Mouse (Mus musculus) CH12.LX (cell line): ENCODE measurements around the gene Fam241b. TPM values are rescaled to one million over a fixed set of nuclear protein-coding genes. Genes with fewer than 3 reads are reported as not detected.

ENCODE experiments used
- DNase-seq: peaks from one replicate; pipeline ENCODE4 v3.0.0-alpha.2; 2013; ENCODE audit errors: extremely low read depth
- H3K27ac ChIP-seq: 2 replicates; pipeline ENCODE4 v1.5.1; 2012; ENCODE audit warnings: low read depth, mild to moderate bottlenecking, control low read depth, moderate library complexity; ENCODE audit not compliant: insufficient read depth
- H3K27me3 ChIP-seq: replicated peaks from 2 replicates; pipeline ENCODE3; 2012; ENCODE audit warnings: inconsistent platforms
- H3K36me3 ChIP-seq, 2 experiments: replicated peaks in 1 of 2; 2 replicates each; pipeline versions ENCODE3 to v1.6.1; 2012; ENCODE audit warnings: inconsistent platforms in 1 of 2, low read length in 1 of 2, mild to moderate bottlenecking in 1 of 2, mixed read lengths in 1 of 2, moderate library complexity in 1 of 2; ENCODE audit not compliant: control insufficient read depth in 1 of 2, insufficient read depth in 1 of 2
- H3K4me1 ChIP-seq, 2 experiments: 2 replicates each; pipeline ENCODE4 v1.6.1; 2012; ENCODE audit warnings: inconsistent platforms in 1 of 2, moderate library complexity in 1 of 2; ENCODE audit not compliant: insufficient read depth in 2 of 2, control insufficient read depth in 1 of 2
- H3K4me2 ChIP-seq: 2 replicates; pipeline ENCODE4 v1.6.1; 2012; ENCODE audit warnings: low read depth, mild to moderate bottlenecking, control low read depth; ENCODE audit not compliant: poor library complexity, insufficient read depth, severe bottlenecking
- H3K4me3 ChIP-seq, 3 experiments: fragments of 150-350 bp in 1 of 3; sonication (generic) in 1 of 3; replicated peaks in 1 of 3; 2 replicates each; pipeline versions ENCODE3 to v1.5.1; 2011 to 2012; ENCODE audit warnings: low read depth in 2 of 3, low read length in 2 of 3, mild to moderate bottlenecking in 2 of 3, moderate library complexity in 2 of 3, control low read depth in 1 of 3, improper control_type of control experiment in 1 of 3, inconsistent platforms in 1 of 3, mixed read lengths in 1 of 3; ENCODE audit not compliant: poor library complexity in 1 of 3
- H3K79me2 ChIP-seq: replicated peaks from 2 replicates; pipeline ENCODE4 v1.6.1; 2012; ENCODE audit warnings: mild to moderate bottlenecking, moderate library complexity; ENCODE audit not compliant: control insufficient read depth, poor library complexity, insufficient read depth, severe bottlenecking; ENCODE audit errors: extremely low read depth
- H3K9ac ChIP-seq: 2 replicates; pipeline ENCODE4 v1.6.1; 2012; ENCODE audit warnings: low read depth, mild to moderate bottlenecking, control low read depth, moderate library complexity; ENCODE audit not compliant: insufficient read depth
- H3K9me3 ChIP-seq: replicated peaks from 2 replicates; pipeline ENCODE3; 2012; ENCODE audit warnings: low read length, inconsistent platforms, mixed read lengths
- CHD1 ChIP-seq: IDR thresholded peaks from 2 replicates; pipeline ENCODE4 v1.6.1; 2012; ENCODE audit warnings: low read depth, low read length, improper control_type of control experiment, inconsistent platforms
- E2F4 ChIP-seq: IDR thresholded peaks from 2 replicates; pipeline ENCODE4 v1.6.1; 2011; ENCODE audit warnings: low read depth, low read length, improper control_type of control experiment; ENCODE audit not compliant: insufficient replicate concordance
- EP300 ChIP-seq: IDR thresholded peaks from 2 replicates; pipeline ENCODE4 v1.6.1; 2011; ENCODE audit warnings: low read length, improper control_type of control experiment
- ETS1 ChIP-seq: conservative IDR thresholded peaks from 2 replicates; pipeline ENCODE4 v1.6.1; 2012; ENCODE audit warnings: low read depth, mild to moderate bottlenecking, inconsistent platforms, low read length, improper control_type of control experiment, moderate library complexity
- HCFC1 ChIP-seq: IDR thresholded peaks from 2 replicates; pipeline ENCODE4 v1.6.1; 2012; ENCODE audit warnings: low read depth, mild to moderate bottlenecking, inconsistent platforms, low read length, improper control_type of control experiment
- JUND ChIP-seq: conservative IDR thresholded peaks from 2 replicates; pipeline ENCODE4 v1.6.1; 2011; ENCODE audit warnings: low read depth, low read length, improper control_type of control experiment
- KAT2A ChIP-seq: IDR thresholded peaks from 2 replicates; pipeline ENCODE4 v1.6.1; 2012; ENCODE audit warnings: low read length, improper control_type of control experiment, inconsistent platforms; ENCODE audit not compliant: insufficient replicate concordance
- MAFK ChIP-seq: IDR thresholded peaks from 2 replicates; pipeline ENCODE4 v1.6.1; 2011; ENCODE audit warnings: low read length, improper control_type of control experiment; ENCODE audit not compliant: insufficient replicate concordance
- MAZ ChIP-seq: IDR thresholded peaks from 2 replicates; pipeline ENCODE4 v1.6.1; 2012; ENCODE audit warnings: low read depth, mild to moderate bottlenecking, inconsistent platforms, low read length, improper control_type of control experiment, moderate library complexity
- MXI1 ChIP-seq: IDR thresholded peaks from 2 replicates; pipeline ENCODE4 v1.6.1; 2011; ENCODE audit warnings: mild to moderate bottlenecking, low read depth, low read length, improper control_type of control experiment
- MYC ChIP-seq: IDR thresholded peaks from 2 replicates; pipeline ENCODE4 v1.6.1; 2011; ENCODE audit warnings: low read depth, mild to moderate bottlenecking, improper control_type of control experiment, low read length
- NELFE ChIP-seq: IDR thresholded peaks from 2 replicates; pipeline ENCODE4 v1.6.1; 2011; ENCODE audit warnings: low read depth, low read length, improper control_type of control experiment
- NRF1 ChIP-seq: IDR thresholded peaks from 2 replicates; pipeline ENCODE4 v1.6.1; 2014; ENCODE audit warnings: low read depth, mild to moderate bottlenecking, inconsistent platforms, low read length, improper control_type of control experiment, moderate library complexity
- PAX5 ChIP-seq: IDR thresholded peaks from 2 replicates; pipeline ENCODE4 v1.6.1; 2012; ENCODE audit warnings: low read length, inconsistent platforms, mixed read lengths
- POLR2A ChIP-seq: IDR thresholded peaks from 2 replicates; pipeline ENCODE4 v1.6.1; 2011; ENCODE audit warnings: low read depth, mild to moderate bottlenecking, improper control_type of control experiment, low read length
- POLR2AphosphoS2 ChIP-seq: IDR thresholded peaks from 2 replicates; pipeline ENCODE4 v1.6.1; 2011; ENCODE audit warnings: low read depth, low read length, improper control_type of control experiment
- RAD21 ChIP-seq: IDR thresholded peaks from 2 replicates; pipeline ENCODE4 v1.6.1; 2011; ENCODE audit warnings: low read depth, mild to moderate bottlenecking, low read length, improper control_type of control experiment, moderate library complexity
- RCOR1 ChIP-seq: conservative IDR thresholded peaks from 2 replicates; pipeline ENCODE4 v1.6.1; 2012; ENCODE audit warnings: low read depth, mild to moderate bottlenecking, inconsistent platforms, low read length, improper control_type of control experiment
- SIN3A ChIP-seq: IDR thresholded peaks from 2 replicates; pipeline ENCODE4 v1.6.1; 2012; ENCODE audit warnings: low read length, improper control_type of control experiment, inconsistent platforms
- SMC3 ChIP-seq: IDR thresholded peaks from 2 replicates; pipeline ENCODE4 v1.6.1; 2011; ENCODE audit warnings: low read depth, low read length, improper control_type of control experiment
- TCF12 ChIP-seq: IDR thresholded peaks from 2 replicates; pipeline ENCODE4 v1.6.1; 2014; ENCODE audit warnings: low read depth, mild to moderate bottlenecking, inconsistent platforms, low read length, improper control_type of control experiment
- USF1 ChIP-seq: IDR thresholded peaks from 2 replicates; pipeline ENCODE4 v1.6.1; 2014; ENCODE audit warnings: low read depth, mild to moderate bottlenecking, inconsistent platforms, low read length, improper control_type of control experiment
- ZC3H11A ChIP-seq: IDR thresholded peaks from 2 replicates; pipeline ENCODE4 v1.6.1; 2012; ENCODE audit warnings: low read depth, mild to moderate bottlenecking, inconsistent platforms, low read length, improper control_type of control experiment
- ZKSCAN1 ChIP-seq: IDR thresholded peaks from 2 replicates; pipeline ENCODE4 v1.6.1; 2012; ENCODE audit warnings: low read depth, inconsistent platforms, low read length, improper control_type of control experiment, borderline replicate concordance
- ZMIZ1 ChIP-seq: IDR thresholded peaks from 2 replicates; pipeline ENCODE4 v1.6.1; 2012; ENCODE audit warnings: low read depth, mild to moderate bottlenecking, inconsistent platforms, low read length, improper control_type of control experiment
- ZNF384 ChIP-seq: IDR thresholded peaks from 2 replicates; pipeline ENCODE4 v1.6.1; 2012; ENCODE audit warnings: low read depth, low read length, improper control_type of control experiment, inconsistent platforms
- dilution Hi-C: fragments of 300-500 bp; cut with MboI; formaldehyde crosslinking; loops from 2 replicates; pipeline ENCODE4 v1.14.3; 2020; ENCODE audit warnings: low sequenced_read_pairs; ENCODE audit not compliant: extremely low pct_unique_long_range_greater_than_20kb, extremely low pct_ligation_motif_present
- in situ Hi-C: fragments of 300-500 bp; cut with MboI; formaldehyde crosslinking; loops from 3 replicates; pipeline ENCODE4 v1.14.3; 2019; ENCODE audit warnings: low sequenced_read_pairs, low pct_ligation_motif_present, low pct_unique_long_range_greater_than_20kb, mixed read lengths
- polyA plus RNA-seq: library from polyadenylated mRNA; unstranded; fragments of >175 nt; gene quantifications from 2 replicates; pipeline ENCODE4 v1.2.1, GENCODE M21; 2012; ENCODE audit warnings: low read depth; ENCODE audit not compliant: insufficient read length
- total RNA-seq, 2 experiments: library from RNA; depleted of rRNA; stranded (reverse); fragments of 300-350 nt in 1 of 2; fragments of >200 nt in 1 of 2; gene quantifications; 2 replicates each; pipeline ENCODE4 v1.2.3; 2012 to 2014

Fam241b gene
- total and polyA plus RNA-seq, 3 experiments: 0.38 TPM; not detected in 2

DNA sequence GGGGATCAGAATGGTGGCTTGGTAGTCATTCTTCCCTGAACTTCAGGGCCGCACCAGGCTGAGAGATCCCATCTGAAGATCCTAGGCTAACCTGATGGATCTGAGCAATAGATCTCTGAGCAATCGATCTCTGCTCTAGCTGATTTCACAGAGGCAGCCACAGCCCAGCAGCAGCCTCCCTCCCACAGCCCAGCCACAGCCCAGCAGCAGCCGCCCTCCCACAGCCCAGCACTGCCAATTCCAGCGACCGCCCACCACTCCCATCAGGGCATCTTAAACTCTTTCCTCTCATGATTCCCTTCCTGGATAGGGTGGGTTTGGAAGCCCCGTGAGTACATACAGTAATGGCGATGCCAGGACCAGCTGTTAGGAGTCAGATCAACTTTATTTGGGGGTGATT, 54.6 kb downstream of the Fam241b start:
- Histone ChIP-seq H3K27ac (no peak overlapping the region), H3K4me1 (peaks cover 0 to 8% of the 10 kb centered on the region in 2 experiments; a peak in 2 of 4 replicates), H3K9me3 (peaks cover 18% of the 10 kb centered on the region), H3K79me2 (no peaks in the 10 kb centered on the region), H3K4me2 (no peak overlapping the region), H3K9ac (no peak overlapping the region), H3K36me3 (no peaks in the 10 kb centered on the region), H3K4me3 (no peak overlapping the region), H3K27me3 (peaks cover 57% of the 10 kb centered on the region)
- DNase-seq: no peak
- TF ChIP-seq MAZ (no peak), JUND (no peak), SIN3A (no peak), RCOR1 (no peak), SMC3 (no peak), EP300 (no peak)
- in situ Hi-C loops: no loop called here
- dilution Hi-C loops: no loop called here

DNA sequence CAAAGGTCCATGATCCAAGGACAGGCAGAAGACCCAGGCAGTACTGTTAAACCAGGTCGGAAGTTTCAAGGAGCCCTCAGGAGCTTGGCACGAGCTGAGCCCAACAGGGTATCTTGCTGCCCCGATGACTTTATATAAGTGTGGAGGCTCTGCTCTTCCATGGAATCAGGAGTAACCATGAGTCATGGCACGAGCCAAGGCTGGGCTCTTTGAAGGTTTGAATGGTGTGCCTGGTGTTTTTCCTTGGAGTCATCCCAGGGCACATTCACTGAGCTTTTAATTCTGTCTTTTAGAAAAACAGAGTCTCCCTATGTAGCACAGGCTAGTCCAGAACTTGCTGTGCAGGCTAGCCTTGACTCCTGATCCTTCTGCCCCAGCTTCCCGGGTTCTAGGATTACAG, 55.3 kb downstream of the Fam241b start:
- TF ChIP-seq NRF1 (no peak), MXI1 (no peak), ZMIZ1 (no peak), CHD1 (no peak), MYC (no peak), RAD21 (no peak), ZC3H11A (no peak), PAX5 (no peak), KAT2A (no peak)
- H3K9ac ChIP-seq: no peak overlapping the region
- in situ Hi-C loops: no loop called here
- peaks cover 0 to 1% of the 10 kb centered on the region in 2 experiments; a peak in 2 of 4 replicates for H3K4me1 ChIP-seq
- peaks cover 18% of the 10 kb centered on the region for H3K9me3 ChIP-seq
- H3K4me2 ChIP-seq: no peak overlapping the region
- no peaks in the 10 kb centered on the region for H3K36me3 ChIP-seq
- H3K27ac ChIP-seq: no peak overlapping the region
- DNase-seq: no peak
- H3K79me2 ChIP-seq: no peaks in the 10 kb centered on the region
- peaks cover 59% of the 10 kb centered on the region for H3K27me3 ChIP-seq
- no peak overlapping the region for H3K4me3 ChIP-seq
- dilution Hi-C loops: no loop called here

DNA sequence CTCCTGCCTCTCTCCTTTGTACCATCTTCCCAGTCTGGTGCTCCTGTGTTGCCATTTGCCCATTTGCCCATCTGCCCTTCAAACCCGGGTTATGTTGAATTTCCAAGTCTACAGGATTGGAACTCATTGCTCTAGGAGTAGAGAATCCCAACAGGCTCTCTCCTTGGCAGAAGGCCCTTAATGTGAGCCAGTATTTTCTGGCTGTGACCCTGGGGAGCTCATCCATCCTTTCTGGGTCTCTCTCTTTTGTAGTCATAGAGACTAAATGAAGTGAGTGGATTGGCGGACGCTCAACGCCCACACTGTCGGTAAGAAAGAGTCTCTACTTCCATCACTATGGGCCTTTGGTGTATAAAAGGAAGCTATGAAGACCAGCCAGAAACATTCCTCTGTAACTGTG, 56.9 kb downstream of the Fam241b start:
- Histone ChIP-seq H3K9me3 (peaks cover 16% of the 10 kb centered on the region), H3K4me3 (no peak overlapping the region), H3K27me3 (peaks cover 70% of the 10 kb centered on the region), H3K79me2 (no peaks in the 10 kb centered on the region), H3K27ac (no peak overlapping the region), H3K4me1 (no peaks in the 10 kb centered on the region), H3K4me2 (no peak overlapping the region), H3K9ac (no peak overlapping the region), H3K36me3 (no peaks in the 10 kb centered on the region)
- no peak for DNase-seq
- dilution Hi-C loops: no loop called here
- no peak for TF ChIP-seq ZNF384
- TF ChIP-seq NRF1: no peak
- no peak for TF ChIP-seq POLR2AphosphoS2
- no peak for TF ChIP-seq USF1
- no peak for TF ChIP-seq ZKSCAN1
- no peak for TF ChIP-seq TCF12
- no peak for TF ChIP-seq NELFE
- no peak for TF ChIP-seq POLR2A
- no peak for TF ChIP-seq HCFC1
- no peak for TF ChIP-seq E2F4
- no peak for TF ChIP-seq RCOR1
- TF ChIP-seq MAFK: no peak
- no peak for TF ChIP-seq ETS1
- TF ChIP-seq SMC3: no peak
- no peak for TF ChIP-seq MXI1
- TF ChIP-seq PAX5: no peak
- TF ChIP-seq EP300: no peak
- in situ Hi-C loops: no loop called here
